Mouse (Mus musculus): Measurements from ENCODE around the gene Npas2.

DNA sequence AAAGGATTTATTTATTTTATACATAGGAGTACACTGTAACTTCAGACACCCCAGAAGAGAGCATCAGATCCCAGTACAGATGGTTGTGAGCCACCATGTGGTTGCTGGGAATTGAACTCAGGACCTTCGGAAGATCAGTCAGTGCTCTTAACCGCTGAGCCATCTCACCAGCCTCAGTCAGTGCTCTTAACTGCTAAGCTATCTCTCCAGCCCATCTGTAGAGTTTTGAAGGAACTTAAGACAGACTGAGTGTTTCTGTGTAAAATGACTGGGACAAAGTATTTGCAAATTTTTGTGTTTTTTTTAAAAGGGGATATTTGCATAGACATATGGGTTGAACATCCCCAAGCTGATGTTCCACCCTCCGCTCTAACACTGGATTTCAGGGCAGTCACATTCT lies 206.6 kb downstream of the Npas2 start:
- TF ChIP-seq POLR2A (IDR thresholded peaks at IDR 0.05; ENCODE audit: borderline replicate concordance, extremely low read depth, insufficient read depth, insufficient read length, poor library complexity, severe bottlenecking), result no peak
- TF ChIP-seq CTCF (IDR thresholded peaks at IDR 0.05; ENCODE audit: borderline replicate concordance, extremely low read depth, insufficient read depth, insufficient read length), result no peak
